Mouse (Mus musculus): ENCODE data around the gene Tcte1. TPM values are rescaled to one million over a fixed set of nuclear protein-coding genes. Genes with fewer than 3 reads are reported as not detected.

The Tcte1 gene
- polyA plus RNA-seq, 1 experiment from 2014 or later = not detected

DNA sequence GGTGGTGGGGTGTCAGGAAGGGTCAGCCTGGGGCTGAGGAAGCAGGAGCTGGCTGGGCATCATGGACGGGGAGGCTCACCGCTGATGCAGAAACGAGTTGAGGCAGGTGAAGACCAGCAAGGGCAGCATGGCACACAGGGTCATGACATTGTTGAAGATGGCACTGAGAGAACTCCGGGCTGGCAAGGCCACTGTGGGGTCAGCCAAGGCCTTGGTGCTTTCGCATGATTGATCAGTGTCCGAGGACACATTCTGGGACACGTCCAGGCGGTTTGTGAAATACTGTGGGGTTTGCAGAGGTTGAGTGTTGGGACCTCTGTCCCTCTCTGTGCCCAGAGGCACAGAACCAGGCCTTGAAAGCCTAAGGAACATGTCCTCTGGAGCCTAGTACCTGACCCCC lies 66.6 kb downstream of the Tcte1 start:
- in situ Hi-C loops (cut with MboI; ENCODE audit: low pct_unique_long_range_greater_than_20kb) = loop anchor here (5.0 kb wide), 2 partner anchors 37 to 132 kb away; no protein-coding TSS in a partner anchor
- DNase-seq (ENCODE audit: low read depth, low spot score) = no peak
- no peak for ATAC-seq
- POLR2A ChIA-PET = no interaction called here
- TF ChIP-seq CTCF (IDR thresholded peaks at IDR 0.05) = no peak
- H3K27me3 ChIP-seq = no peaks in the 10 kb centered on the region
- CTCF ChIA-PET = no interaction called here

DNA sequence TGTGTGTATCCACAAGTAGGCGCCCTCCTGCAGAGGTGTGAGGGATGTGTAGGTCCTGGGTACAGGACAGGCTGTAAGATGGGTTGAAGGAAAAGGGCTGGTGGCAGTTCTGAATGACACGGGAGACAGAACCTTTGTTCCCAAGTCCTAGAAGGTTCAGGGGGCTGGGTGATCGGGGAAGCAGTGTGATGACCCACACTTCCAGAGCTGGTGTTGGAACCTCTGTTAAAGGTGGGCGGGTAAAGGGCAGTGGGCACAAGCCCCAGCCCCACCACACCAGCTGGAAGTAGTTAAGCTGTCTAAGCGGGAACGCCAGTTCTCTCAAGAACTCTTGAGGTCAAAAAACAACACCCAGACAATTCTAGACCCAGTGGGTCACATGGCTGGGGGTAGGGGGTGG lies 67.2 kb downstream of the Tcte1 start:
- in situ Hi-C loops (cut with MboI; ENCODE audit: low pct_unique_long_range_greater_than_20kb) = no loop called here
- DNase-seq (ENCODE audit: low read depth, low spot score) = no peak
- ATAC-seq = no peak
- H3K27me3 ChIP-seq = no peaks in the 10 kb centered on the region
- no peak for TF ChIP-seq CTCF (IDR thresholded peaks at IDR 0.05)
- ChIA-PET CTCF (interaction anchor here (0.7 to 1.4 kb wide), 3 partner anchors 9 to 65 kb away, joined by 3 to 4 read pairs (median 3); no protein-coding TSS in a partner anchor), POLR2A (no interaction called here)

DNA sequence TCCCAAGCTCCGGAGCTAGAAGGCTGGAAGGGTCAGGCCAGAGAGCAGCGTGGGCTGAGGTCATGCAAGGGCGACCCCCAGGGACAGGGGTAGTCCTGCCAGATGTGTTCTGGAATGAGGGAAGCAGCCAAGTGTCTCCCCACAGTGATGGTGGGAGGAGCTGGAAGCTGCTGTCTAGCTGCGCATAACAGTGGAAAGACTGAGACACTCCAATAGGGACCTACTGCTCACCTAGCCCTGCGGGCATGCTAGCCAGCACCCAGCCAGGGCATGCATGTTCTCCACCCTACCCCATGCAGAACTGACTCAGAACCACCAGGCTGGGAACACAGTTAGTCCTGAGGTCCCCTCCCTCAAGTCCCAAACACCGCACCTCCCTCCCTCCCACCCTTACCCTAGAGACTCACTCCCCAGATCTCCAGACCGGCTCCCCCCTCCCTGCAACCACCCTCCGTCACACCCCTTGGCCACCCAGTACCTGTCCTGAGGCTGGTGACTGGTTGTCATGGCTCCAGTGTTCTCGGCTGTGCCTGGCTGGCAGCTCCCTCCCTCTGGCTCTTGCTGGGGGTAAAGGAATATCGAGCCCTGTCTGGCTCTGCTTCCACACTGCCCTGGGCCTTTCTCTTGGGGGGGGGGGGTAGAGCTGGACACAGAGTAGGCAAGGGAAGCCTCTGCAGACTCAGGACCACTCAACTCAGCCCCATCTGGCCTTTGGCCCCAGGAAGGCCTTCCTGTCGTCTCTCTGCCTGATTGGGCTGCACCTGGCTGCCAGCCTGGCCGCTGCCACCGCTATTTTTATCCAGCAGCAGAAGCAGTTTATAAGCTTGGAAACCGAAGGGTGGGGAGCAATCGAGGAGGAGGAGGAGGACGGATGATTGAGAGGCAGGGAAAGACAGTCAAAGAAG lies 68.7 kb downstream of the Tcte1 start:
- POLR2A ChIA-PET = interaction anchor here (0.5 kb wide), 1 partner anchor 17 kb away, joined by 4 read pairs; no protein-coding TSS in a partner anchor
- no peak for TF ChIP-seq CTCF (IDR thresholded peaks at IDR 0.05)
- DNase-seq (ENCODE audit: low read depth, low spot score) = no peak

More for the DNA sequence above, 68.7 kb downstream of the Tcte1 start:
- CTCF ChIA-PET = interaction anchor here (0.8 to 1.4 kb wide), 3 partner anchors 18 to 63 kb away, joined by 3 to 4 read pairs (median 3); no protein-coding TSS in a partner anchor
- H3K27me3 ChIP-seq = no peaks in the 10 kb centered on the region
- in situ Hi-C loops (cut with MboI; ENCODE audit: low pct_unique_long_range_greater_than_20kb) = no loop called here
- no peak for ATAC-seq

Other genes starting within 250 kb of the Tcte1 start
- 59.8 TPM for gene Cdc5l, start 89.7 kb upstream of the Tcte1 start, polyA plus RNA-seq (2021)
- 0.51 TPM for gene Spats1, start 48.0 kb upstream of the Tcte1 start, polyA plus RNA-seq (2021)
- gene Aars2, start 16.6 kb upstream of the Tcte1 start, polyA plus RNA-seq (2021) = 17.2 TPM
- gene Tmem151b, start 26.2 kb downstream of the Tcte1 start, polyA plus RNA-seq (2021) = 14.5 TPM
- 9.5 TPM for gene Nfkbie, start 32.3 kb downstream of the Tcte1 start, polyA plus RNA-seq (2021)
- gene Slc35b2, start 40.4 kb downstream of the Tcte1 start, polyA plus RNA-seq (2021) = 98.0 TPM
- 1,835 TPM for gene Hsp90ab1, start 49.8 kb downstream of the Tcte1 start, polyA plus RNA-seq (2021)
- 39.4 TPM for gene Slc29a1, start 76.2 kb downstream of the Tcte1 start, polyA plus RNA-seq (2021)
- gene Mymx, start 78.7 kb downstream of the Tcte1 start, polyA plus RNA-seq (2021) = not detected
- gene Capn11, start 135.9 kb downstream of the Tcte1 start, polyA plus RNA-seq (2021) = not detected
- 108 TPM for gene Mrpl14, start 162.9 kb downstream of the Tcte1 start, polyA plus RNA-seq (2021)
- gene Tmem63b, start 163.5 kb downstream of the Tcte1 start, polyA plus RNA-seq (2021) = 109 TPM
- gene 1600014C23Rik, start 210.4 kb downstream of the Tcte1 start, polyA plus RNA-seq (2021) = not detected

All from Patski (cell line).